Mouse (Mus musculus) liver, adult 2 months (tissue): ENCODE results near the gene Nxf1. TPM values are rescaled to one million over a fixed set of nuclear protein-coding genes. Genes with fewer than 3 reads are reported as not detected.

ENCODE experiments used
- DNase-seq: peaks from one replicate; pipeline ENCODE4 v3.0.0-alpha.2; 2011; ENCODE audit warnings: low read depth, low spot score; ENCODE audit errors: extremely low read depth
- H3K27ac ChIP-seq: fragments of 200-500 bp; replicated peaks from 2 replicates; pipeline ENCODE4 v1.5.1; 2012; ENCODE audit warnings: low read depth, mild to moderate bottlenecking, control low read depth, inconsistent platforms, low read length; ENCODE audit not compliant: insufficient read depth
- H3K27me3 ChIP-seq: fragments of 200-500 bp; 2 replicates; pipeline ENCODE4 v1.6.1; 2012; ENCODE audit warnings: mild to moderate bottlenecking, moderate library complexity, low read length, inconsistent platforms; ENCODE audit not compliant: control insufficient read depth, insufficient read depth
- H3K36me3 ChIP-seq: fragments of 200-500 bp; 2 replicates; pipeline ENCODE4 v1.6.1; 2012; ENCODE audit warnings: low read length, inconsistent platforms; ENCODE audit not compliant: control insufficient read depth, insufficient read depth
- H3K4me1 ChIP-seq: fragments of 200-500 bp; 2 replicates; pipeline ENCODE4 v1.6.1; 2011; ENCODE audit warnings: low read length; ENCODE audit not compliant: control insufficient read depth, insufficient read depth
- H3K4me3 ChIP-seq: fragments of 200-500 bp; 2 replicates; pipeline ENCODE4 v1.5.1; 2011; ENCODE audit warnings: low read depth, mild to moderate bottlenecking, control low read depth, low read length, moderate library complexity; ENCODE audit not compliant: insufficient read depth
- H3K79me2 ChIP-seq: fragments of 200-500 bp; 2 replicates; pipeline ENCODE4 v1.6.1; 2012; ENCODE audit warnings: inconsistent platforms, mild to moderate bottlenecking, low read length, moderate library complexity; ENCODE audit not compliant: control insufficient read depth, insufficient read depth
- H3K9ac ChIP-seq: fragments of 200-500 bp; 2 replicates; pipeline ENCODE4 v1.6.1; 2012; ENCODE audit warnings: low read depth, mild to moderate bottlenecking, control low read depth, inconsistent platforms, low read length
- CTCF ChIP-seq: fragments of 200-500 bp; IDR thresholded peaks from 2 replicates; pipeline ENCODE4 v1.5.1; 2011; ENCODE audit warnings: low read depth, low read length, control low read depth
- POLR2A ChIP-seq: fragments of 200-500 bp; IDR thresholded peaks from 2 replicates; pipeline ENCODE4 v1.6.1; 2011; ENCODE audit warnings: low read length, control low read depth; ENCODE audit not compliant: insufficient read depth; ENCODE audit errors: extremely low read depth
- WGBS: fragments of 180-500 bp; shearing (Covaris S2); methylation state at CpG from one replicate; pipeline ENCODE4 v1.1.7; 2018; 5-methylcytosine and 5-hydroxymethylcytosine counted together
- polyA plus RNA-seq: library from polyadenylated mRNA; depleted of rRNA; stranded (reverse); fragments of >200 nt; gene quantifications from 2 replicates; pipeline ENCODE4 v1.2.3, GENCODE M21; 2012; rRNA removed
- total RNA-seq: library from RNA; depleted of rRNA; stranded (reverse); fragments of >200 nt; gene quantifications from 2 replicates; pipeline ENCODE4 v1.2.3, GENCODE M21; 2014; rRNA removed

The Nxf1 gene
- total and polyA plus RNA-seq, 2 experiments: 16.2 to 43.1 TPM

DNA sequence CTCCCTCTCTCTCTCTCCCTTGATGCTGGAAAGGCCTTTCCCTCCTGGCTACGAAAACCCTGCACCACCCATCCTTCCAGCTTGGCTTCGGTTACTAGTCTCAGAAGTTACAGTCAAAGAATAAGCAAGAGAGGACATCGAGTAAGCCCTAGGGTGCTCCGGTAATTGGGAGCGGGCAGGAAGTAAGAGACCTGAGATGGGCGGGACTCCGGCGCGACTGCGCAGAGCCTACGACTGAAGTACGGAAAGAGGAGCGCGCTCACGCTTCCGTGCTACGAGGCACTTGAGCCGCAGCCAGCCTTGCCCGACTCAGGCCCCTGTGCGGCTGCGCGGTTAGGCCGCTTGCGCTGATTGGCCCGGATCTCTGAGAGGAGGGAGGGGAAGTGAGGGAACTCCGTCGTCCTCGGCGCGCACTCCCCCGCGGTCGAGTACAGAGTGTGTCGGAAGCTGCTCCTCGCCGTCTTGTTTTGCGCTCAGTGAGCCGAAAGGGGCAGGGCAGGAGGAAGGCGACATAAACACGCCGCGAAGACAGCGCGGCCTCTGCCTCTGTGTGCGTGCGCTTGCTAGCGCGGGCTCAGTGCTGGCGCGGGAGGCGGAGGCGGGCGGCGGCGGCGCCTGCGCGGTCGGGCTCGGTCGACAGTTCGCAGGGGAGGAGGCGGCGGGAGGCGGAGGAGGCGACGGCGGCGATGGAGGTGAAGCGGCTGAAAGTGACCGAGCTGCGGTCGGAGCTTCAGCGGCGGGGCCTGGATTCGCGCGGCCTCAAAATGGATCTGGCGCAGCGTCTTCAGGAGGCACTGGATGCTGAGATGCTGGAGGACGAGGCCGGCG is 62.9 kb downstream of the Nxf1 start, which contains the start of gene Hnrnpul2:
Gene Hnrnpul2, plus strand, starts transcription at position 415 of the 828 bp plus-strand sequence.
- TF ChIP-seq POLR2A: peak; percentile 91
- no peak for TF ChIP-seq CTCF

More for the DNA sequence above, 62.9 kb downstream of the Nxf1 start, which contains the start of gene Hnrnpul2:
- Histone ChIP-seq H3K36me3 (peaks cover 25% of the 10 kb centered on the region), H3K27me3 (no peaks in the 10 kb centered on the region), H3K4me1 (peaks cover 18% of the 10 kb centered on the region), H3K27ac (peak within 1 kb of the TSS; percentile 96), H3K4me3 (peak within 1 kb of the TSS; percentile 82), H3K79me2 (peaks cover 10% of the 10 kb centered on the region; the same call in 1 of the 2 replicates), H3K9ac (peak within 1 kb of the TSS; percentile 93)
- peak; percentile 95 for DNase-seq
- WGBS: under 1% methylated on average over 82 of the region's 83 CpGs

Other genes with a start within 250 kb of the Nxf1 start
Only the 30 nearest of the 33 such genes appear.
- not detected in 2 replicates for gene Slc22a8, start 165.8 kb upstream of the Nxf1 start, total RNA-seq
- 0.02 TPM in 1 of 2 replicates, not detected in the other for gene Slc22a8, start 165.8 kb upstream of the Nxf1 start, polyA plus RNA-seq
- gene Slc22a6, start 139.0 kb upstream of the Nxf1 start, total RNA-seq: not detected in 2 replicates
- gene Slc22a6, start 139.0 kb upstream of the Nxf1 start, polyA plus RNA-seq: 0.02 TPM in 1 of 2 replicates, not detected in the other
- gene Chrm1, start 93.3 kb upstream of the Nxf1 start, total RNA-seq: 0.07 and 0.46 TPM in 2 replicates
- 0.36 and 0.50 TPM in 2 replicates for gene Chrm1, start 93.3 kb upstream of the Nxf1 start, polyA plus RNA-seq
- 30.2 and 37.6 TPM in 2 replicates for gene Slc3a2, start 33.7 kb upstream of the Nxf1 start, total RNA-seq
- gene Slc3a2, start 33.7 kb upstream of the Nxf1 start, polyA plus RNA-seq: 62.9 and 71.6 TPM in 2 replicates
- gene Wdr74, start 21.2 kb upstream of the Nxf1 start, total RNA-seq: 12.5 and 16.6 TPM in 2 replicates
- gene Wdr74, start 21.2 kb upstream of the Nxf1 start, polyA plus RNA-seq: 23.8 and 28.9 TPM in 2 replicates
- 0.83 TPM in 1 of 2 replicates, not detected in the other for gene 1700092M07Rik, start 16.4 kb upstream of the Nxf1 start, total RNA-seq
- not detected in 2 replicates for gene 1700092M07Rik, start 16.4 kb upstream of the Nxf1 start, polyA plus RNA-seq
- gene Stx5a, start 15.7 kb upstream of the Nxf1 start, total RNA-seq: 43.5 and 46.8 TPM in 2 replicates
- gene Stx5a, start 15.7 kb upstream of the Nxf1 start, polyA plus RNA-seq: 42.0 and 62.1 TPM in 2 replicates
- 50.3 and 66.9 TPM in 2 replicates for gene Tmem223, start 13.9 kb downstream of the Nxf1 start, total RNA-seq
- 93.1 and 122 TPM in 2 replicates for gene Tmem223, start 13.9 kb downstream of the Nxf1 start, polyA plus RNA-seq
- gene Tmem179b, start 17.4 kb downstream of the Nxf1 start, total RNA-seq: 28.4 and 29.8 TPM in 2 replicates
- gene Tmem179b, start 17.4 kb downstream of the Nxf1 start, polyA plus RNA-seq: 68.8 and 85.1 TPM in 2 replicates
- 4.7 and 5.2 TPM in 2 replicates for gene Taf6l, start 29.3 kb downstream of the Nxf1 start, total RNA-seq
- 5.1 and 5.3 TPM in 2 replicates for gene Taf6l, start 29.3 kb downstream of the Nxf1 start, polyA plus RNA-seq
- gene Polr2g, start 41.5 kb downstream of the Nxf1 start, total RNA-seq: 25.2 and 26.6 TPM in 2 replicates
- gene Polr2g, start 41.5 kb downstream of the Nxf1 start, polyA plus RNA-seq: 12.9 and 13.2 TPM in 2 replicates
- 0.20 and 0.37 TPM in 2 replicates for gene Zbtb3, start 45.5 kb downstream of the Nxf1 start, total RNA-seq
- 0.31 and 0.43 TPM in 2 replicates for gene Zbtb3, start 45.5 kb downstream of the Nxf1 start, polyA plus RNA-seq
- 15.6 and 18.5 TPM in 2 replicates for gene Ttc9c, start 62.3 kb downstream of the Nxf1 start, total RNA-seq
- gene Ttc9c, start 62.3 kb downstream of the Nxf1 start, polyA plus RNA-seq: 8.1 and 8.3 TPM in 2 replicates
- gene Hnrnpul2, start 62.9 kb downstream of the Nxf1 start, total RNA-seq: 19.5 and 19.6 TPM in 2 replicates
- gene Hnrnpul2, start 62.9 kb downstream of the Nxf1 start, polyA plus RNA-seq: 11.2 and 11.6 TPM in 2 replicates
- 6.1 and 8.2 TPM in 2 replicates for gene AC129217.1, start 72.7 kb downstream of the Nxf1 start, total RNA-seq
- 1.7 TPM in 1 of 2 replicates, not detected in the other for gene AC129217.1, start 72.7 kb downstream of the Nxf1 start, polyA plus RNA-seq
- 27.7 and 30.5 TPM in 2 replicates for gene Bscl2, start 80.4 kb downstream of the Nxf1 start, total RNA-seq
- gene Bscl2, start 80.4 kb downstream of the Nxf1 start, polyA plus RNA-seq: 131 and 137 TPM in 2 replicates
- gene Gng3, start 82.1 kb downstream of the Nxf1 start, total RNA-seq: not detected in 2 replicates
- gene Gng3, start 82.1 kb downstream of the Nxf1 start, polyA plus RNA-seq: 0.05 TPM in 1 of 2 replicates, not detected in the other
- 0.07 and 0.09 TPM in 2 replicates for gene Lrrn4cl, start 93.7 kb downstream of the Nxf1 start, total RNA-seq
- gene Lrrn4cl, start 93.7 kb downstream of the Nxf1 start, polyA plus RNA-seq: 0.06 and 0.07 TPM in 2 replicates
- 82.7 and 88.4 TPM in 2 replicates for gene Ubxn1, start 114.4 kb downstream of the Nxf1 start, total RNA-seq
- 128 and 133 TPM in 2 replicates for gene Ubxn1, start 114.4 kb downstream of the Nxf1 start, polyA plus RNA-seq
- gene Uqcc3, start 123.8 kb downstream of the Nxf1 start, total RNA-seq: 21.3 and 27.7 TPM in 2 replicates
- gene Uqcc3, start 123.8 kb downstream of the Nxf1 start, polyA plus RNA-seq: 32.6 and 38.8 TPM in 2 replicates
- gene Lbhd1, start 126.7 kb downstream of the Nxf1 start, total RNA-seq: 2.5 and 3.4 TPM in 2 replicates
- gene Lbhd1, start 126.7 kb downstream of the Nxf1 start, polyA plus RNA-seq: 1.2 and 1.3 TPM in 2 replicates
- gene Gm49403, start 126.9 kb downstream of the Nxf1 start, total RNA-seq: not detected in 2 replicates
- gene Gm49403, start 126.9 kb downstream of the Nxf1 start, polyA plus RNA-seq: not detected in 2 replicates
- gene 1810009A15Rik, start 131.8 kb downstream of the Nxf1 start, total RNA-seq: 23.5 and 34.0 TPM in 2 replicates
- gene 1810009A15Rik, start 131.8 kb downstream of the Nxf1 start, polyA plus RNA-seq: 10.8 and 13.6 TPM in 2 replicates
- 3.4 TPM in 1 of 2 replicates, not detected in the other for gene Gm49416, start 131.9 kb downstream of the Nxf1 start, total RNA-seq
- 1.1 TPM in 1 of 2 replicates, not detected in the other for gene Gm49416, start 131.9 kb downstream of the Nxf1 start, polyA plus RNA-seq
- 3.8 and 5.6 TPM in 2 replicates for gene Ints5, start 135.9 kb downstream of the Nxf1 start, total RNA-seq
- 13.2 and 15.9 TPM in 2 replicates for gene Ints5, start 135.9 kb downstream of the Nxf1 start, polyA plus RNA-seq
- 111 and 132 TPM in 2 replicates for gene Ganab, start 141.0 kb downstream of the Nxf1 start, total RNA-seq
- 127 and 140 TPM in 2 replicates for gene Ganab, start 141.0 kb downstream of the Nxf1 start, polyA plus RNA-seq
- 16.8 and 22.6 TPM in 2 replicates for gene B3gat3, start 163.3 kb downstream of the Nxf1 start, total RNA-seq
- gene B3gat3, start 163.3 kb downstream of the Nxf1 start, polyA plus RNA-seq: 88.7 and 101 TPM in 2 replicates
- gene Rom1, start 172.3 kb downstream of the Nxf1 start, total RNA-seq: 1.7 and 2.3 TPM in 2 replicates
- gene Rom1, start 172.3 kb downstream of the Nxf1 start, polyA plus RNA-seq: 5.0 and 7.8 TPM in 2 replicates
- gene Eml3, start 172.5 kb downstream of the Nxf1 start, total RNA-seq: 7.4 and 7.9 TPM in 2 replicates
- 20.2 and 26.2 TPM in 2 replicates for gene Eml3, start 172.5 kb downstream of the Nxf1 start, polyA plus RNA-seq
- 25.6 and 27.1 TPM in 2 replicates for gene Mta2, start 184.8 kb downstream of the Nxf1 start, total RNA-seq
- gene Mta2, start 184.8 kb downstream of the Nxf1 start, polyA plus RNA-seq: 11.2 and 12.1 TPM in 2 replicates